Mouse (Mus musculus): ENCODE data around the gene Tmem165. TPM values are rescaled to one million over a fixed set of nuclear protein-coding genes. Genes with fewer than 3 reads are reported as not detected.

Gene Tmem165
- total RNA-seq, 2 experiments from 2014 or later: 44.3 to 46.1 TPM

GRCm38 (mm10) chr5:76171039-76171438 is 12.6 kb upstream of the Tmem165 start:
- DNase-seq: no peak

GRCm38 (mm10) chr5:76175051-76175450 is 8.6 kb upstream of the Tmem165 start:
- DNase-seq: no peak

GRCm38 (mm10) chr5:76176411-76176810 is 7.3 kb upstream of the Tmem165 start:
- DNase-seq: no peak

- DNase-seq: no peak
These were observed 6.8 kb upstream of the Tmem165 start for GRCm38 (mm10) chr5:76176841-76177240.

GRCm38 (mm10) chr5:76177664-76178063 is 6.0 kb upstream of the Tmem165 start:
- DNase-seq: no peak

GRCm38 (mm10) chr5:76179171-76179570 is 4.5 kb upstream of the Tmem165 start:
- no peak for DNase-seq

GRCm38 (mm10) chr5:76179791-76180190 is 3.9 kb upstream of the Tmem165 start:
- no peak for DNase-seq

- no peak for DNase-seq
These were observed 1.4 kb upstream of the Tmem165 start for GRCm38 (mm10) chr5:76182326-76182725.

GRCm38 (mm10) chr5:76183043-76183749 is 484 bp upstream of the Tmem165 start:
- no peak for DNase-seq

- DNase-seq: peak; percentile 84
These were observed 803 bp downstream of the Tmem165 start for GRCm38 (mm10) chr5:76184286-76185080.

GRCm38 (mm10) chr5:76187885-76188284 is 4.2 kb downstream of the Tmem165 start:
- DNase-seq: no peak

- DNase-seq: no peak
These were observed 6.9 kb downstream of the Tmem165 start for GRCm38 (mm10) chr5:76190609-76191008.

GRCm38 (mm10) chr5:76193075-76193474 is 9.4 kb downstream of the Tmem165 start:
- DNase-seq: no peak

GRCm38 (mm10) chr5:76194377-76194945 is 10.8 kb downstream of the Tmem165 start:
- no peak for DNase-seq

GRCm38 (mm10) chr5:76199346-76199745 is 15.7 kb downstream of the Tmem165 start:
- peak; percentile 26 for DNase-seq

GRCm38 (mm10) chr5:76203171-76203570 is 19.5 kb downstream of the Tmem165 start:
- no peak for DNase-seq

GRCm38 (mm10) chr5:76205886-76206285 is 22.2 kb downstream of the Tmem165 start:
- peak; percentile 27 for DNase-seq

- no peak for DNase-seq
These were observed 24.4 kb downstream of the Tmem165 start for GRCm38 (mm10) chr5:76208066-76208465.

GRCm38 (mm10) chr5:76216691-76217090 is 33.0 kb downstream of the Tmem165 start:
- no peak for DNase-seq

GRCm38 (mm10) chr5:76231171-76231855 is 47.6 kb downstream of the Tmem165 start:
- no peak for DNase-seq

GRCm38 (mm10) chr5:76243274-76243673 is 59.6 kb downstream of the Tmem165 start:
- DNase-seq: no peak

- DNase-seq: no peak
These were observed 60.2 kb downstream of the Tmem165 start for GRCm38 (mm10) chr5:76243929-76244328.

- DNase-seq: no peak
These were observed 60.8 kb downstream of the Tmem165 start for GRCm38 (mm10) chr5:76244430-76244829.

Data from adrenal gland, postnatal 10 days (tissue).